Mouse (Mus musculus) kidney, embryonic 14.5 days (tissue): ENCODE measurements around the gene Narf. TPM values are rescaled to one million over a fixed set of nuclear protein-coding genes. Genes with fewer than 3 reads are reported as not detected.
A peak's percentile ranks its signal among the peaks of the same experiment; 100 is the strongest.

Source experiments
- ATAC-seq: fragments of 200-750 bp; cut with Nextera tagmentation; 2 replicates; pipeline ENCODE4 v1.8.0; 2017; ENCODE audit warnings: moderate number of reproducible peaks, mild to moderate bottlenecking, moderate TSS enrichment, moderate library complexity; ENCODE audit not compliant: low FRiP score, low TSS enrichment
- H3K27ac ChIP-seq: fragments of 300-500 bp; sonication (generic); 2 replicates; pipeline ENCODE4 v1.5.1; 2014; ENCODE audit warnings: low read depth, mild to moderate bottlenecking, low read length, moderate library complexity, mixed read lengths
- H3K27me3 ChIP-seq: fragments of 300-500 bp; sonication (generic); 2 replicates; pipeline ENCODE4 v1.6.1; 2014; ENCODE audit warnings: mild to moderate bottlenecking, low read length; ENCODE audit not compliant: control insufficient read depth, insufficient read depth
- H3K36me3 ChIP-seq: fragments of 300-500 bp; sonication (generic); 2 replicates; pipeline ENCODE4 v1.6.1; 2014; ENCODE audit warnings: low read length, mixed read lengths; ENCODE audit not compliant: control insufficient read depth, insufficient read depth
- H3K4me1 ChIP-seq: fragments of 300-500 bp; sonication (generic); 2 replicates; pipeline ENCODE4 v1.6.1; 2014; ENCODE audit warnings: low read length, mixed read lengths; ENCODE audit not compliant: control insufficient read depth, insufficient read depth
- H3K4me2 ChIP-seq: fragments of 300-500 bp; sonication (generic); replicated peaks from 2 replicates; pipeline ENCODE4 v1.6.1; 2014; ENCODE audit warnings: low read depth, mild to moderate bottlenecking, low read length
- H3K4me3 ChIP-seq: fragments of 300-500 bp; sonication (generic); 2 replicates; pipeline ENCODE4 v1.5.1; 2014; ENCODE audit warnings: mild to moderate bottlenecking, low read length
- H3K9ac ChIP-seq: fragments of 300-500 bp; sonication (generic); 2 replicates; pipeline ENCODE4 v1.6.1; 2014; ENCODE audit warnings: low read depth, mild to moderate bottlenecking, low read length, moderate library complexity
- H3K9me3 ChIP-seq: fragments of 300-500 bp; sonication (generic); 2 replicates; pipeline ENCODE4 v1.6.1; 2016; ENCODE audit warnings: low read length; ENCODE audit not compliant: control insufficient read depth
- WGBS: fragments of 180-500 bp; shearing (Covaris S2); extraction: QIAGEN DNeasy Blood & Tissue Kit; methylation state at CpG from one replicate; pipeline ENCODE4 v1.1.7; 2014; 5-methylcytosine and 5-hydroxymethylcytosine counted together
- polyA plus RNA-seq: library from polyadenylated mRNA; unstranded; fragments of >200 nt; fragmentation: Nextera tagmentation; extraction: Ambion mirVana; gene quantifications from 2 replicates; pipeline ENCODE4 v1.2.1, GENCODE M21; 2014

The Narf gene
- polyA plus RNA-seq, 1 experiment from 2014 or later = 53.1 TPM

GRCm38 (mm10) chr11:121260211-121260906 is 23.3 kb downstream of the Narf start:
- Histone ChIP-seq H3K27me3 (no peaks in the 10 kb centered on the region), H3K4me1 (peaks cover 20% of the 10 kb centered on the region), H3K9ac (peak overlapping the region; percentile 93), H3K4me2 (peak overlapping the region; percentile 93), H3K27ac (peak overlapping the region; percentile 44), H3K9me3 (no peaks in the 10 kb centered on the region), H3K4me3 (peak overlapping the region; percentile 84), H3K36me3 (peaks cover 30% of the 10 kb centered on the region)
- peak; percentile 14; the same call in 1 of the 2 replicates for ATAC-seq
- 0% methylated on average over 50 of the region's 60 CpGs for WGBS

GRCm38 (mm10) chr11:121261074-121261473 is 24.0 kb downstream of the Narf start:
- H3K36me3 ChIP-seq = peaks cover 33% of the 10 kb centered on the region

GRCm38 (mm10) chr11:121277516-121277915 is 40.5 kb downstream of the Narf start:
- H3K9me3 ChIP-seq = no peaks in the 10 kb centered on the region
- no peak overlapping the region for H3K4me2 ChIP-seq
- H3K4me1 ChIP-seq = no peaks in the 10 kb centered on the region
- no peak for ATAC-seq
- H3K27me3 ChIP-seq = no peaks in the 10 kb centered on the region
- H3K36me3 ChIP-seq = peaks cover 11% of the 10 kb centered on the region; the same call in 1 of the 2 replicates
- no peak overlapping the region for H3K4me3 ChIP-seq
- no peak overlapping the region for H3K27ac ChIP-seq
- WGBS = 90% methylated on average over 8 of the region's 8 CpGs
- no peak overlapping the region for H3K9ac ChIP-seq

More at GRCm38 (mm10) chr11:121261074-121261473, 24.0 kb downstream of the Narf start:
- Histone ChIP-seq H3K27me3 (no peaks in the 10 kb centered on the region), H3K4me2 (peak overlapping the region; percentile 93), H3K9ac (peak overlapping the region; percentile 93), H3K4me3 (peak overlapping the region; percentile 84), H3K4me1 (peaks cover 20% of the 10 kb centered on the region), H3K9me3 (no peaks in the 10 kb centered on the region), H3K27ac (no peak overlapping the region)
- no peak for ATAC-seq
- WGBS = 52% methylated on average over 2 of the region's 2 CpGs

- Histone ChIP-seq H3K4me1 (no peaks in the 10 kb centered on the region), H3K36me3 (peaks cover 11% of the 10 kb centered on the region; the same call in 1 of the 2 replicates), H3K4me2 (no peak overlapping the region), H3K9ac (no peak overlapping the region), H3K4me3 (no peak overlapping the region), H3K9me3 (no peaks in the 10 kb centered on the region), H3K27me3 (no peaks in the 10 kb centered on the region), H3K27ac (no peak overlapping the region)
- no peak for ATAC-seq
- 88% methylated on average over 3 of the region's 3 CpGs for WGBS
Measured at GRCm38 (mm10) chr11:121278011-121278410, 41.0 kb downstream of the Narf start.

GRCm38 (mm10) chr11:121282911-121283310 is 45.9 kb downstream of the Narf start:
- Histone ChIP-seq H3K9me3 (no peaks in the 10 kb centered on the region), H3K27ac (no peak overlapping the region), H3K4me3 (no peak overlapping the region), H3K36me3 (peaks cover 37% of the 10 kb centered on the region), H3K4me1 (no peaks in the 10 kb centered on the region), H3K27me3 (no peaks in the 10 kb centered on the region), H3K9ac (no peak overlapping the region), H3K4me2 (no peak overlapping the region)
- 75% methylated on average over 6 of the region's 6 CpGs for WGBS
- no peak for ATAC-seq

GRCm38 (mm10) chr11:121289859-121290258 is 52.8 kb downstream of the Narf start:
- Histone ChIP-seq H3K4me3 (no peak overlapping the region), H3K27ac (no peak overlapping the region), H3K36me3 (peaks cover 83% of the 10 kb centered on the region), H3K9ac (no peak overlapping the region), H3K4me1 (no peaks in the 10 kb centered on the region), H3K27me3 (no peaks in the 10 kb centered on the region), H3K4me2 (no peak overlapping the region), H3K9me3 (no peaks in the 10 kb centered on the region)
- ATAC-seq = no peak
- WGBS = 94% methylated on average over 3 of the region's 3 CpGs

- ATAC-seq = no peak
- peaks cover 76% of the 10 kb centered on the region for H3K36me3 ChIP-seq
- no peak overlapping the region for H3K9ac ChIP-seq
- H3K9me3 ChIP-seq = no peaks in the 10 kb centered on the region
- no peak overlapping the region for H3K4me2 ChIP-seq
- no peaks in the 10 kb centered on the region for H3K4me1 ChIP-seq
- no peak overlapping the region for H3K27ac ChIP-seq
- 91% methylated on average over 5 of the region's 5 CpGs for WGBS
- H3K27me3 ChIP-seq = no peaks in the 10 kb centered on the region
- H3K4me3 ChIP-seq = no peak overlapping the region
Measured at GRCm38 (mm10) chr11:121294771-121295170, 57.7 kb downstream of the Narf start.

- Histone ChIP-seq H3K27ac (no peak overlapping the region), H3K4me2 (no peak overlapping the region), H3K4me3 (no peak overlapping the region), H3K9ac (no peak overlapping the region), H3K9me3 (no peaks in the 10 kb centered on the region), H3K36me3 (peaks cover 78% of the 10 kb centered on the region), H3K27me3 (no peaks in the 10 kb centered on the region), H3K4me1 (no peaks in the 10 kb centered on the region)
- ATAC-seq = no peak
- 84% methylated on average over 8 of the region's 8 CpGs for WGBS
Measured at GRCm38 (mm10) chr11:121298493-121298892, 61.4 kb downstream of the Narf start.

GRCm38 (mm10) chr11:121300265-121300664 is 63.2 kb downstream of the Narf start:
- Histone ChIP-seq H3K9me3 (no peaks in the 10 kb centered on the region), H3K9ac (no peak overlapping the region), H3K4me1 (no peaks in the 10 kb centered on the region), H3K4me2 (no peak overlapping the region), H3K27me3 (no peaks in the 10 kb centered on the region), H3K36me3 (peaks cover 84% of the 10 kb centered on the region), H3K4me3 (no peak overlapping the region), H3K27ac (no peak overlapping the region)
- ATAC-seq = no peak
- 75% methylated on average over 9 of the region's 9 CpGs for WGBS
